Mouse (Mus musculus) splenic B cell, adult 2 months (primary cell): ENCODE data around the gene Klhl20.

ENCODE experiments used
- DNase-seq: peaks from one replicate; pipeline ENCODE4 v3.0.0-alpha.2; 2011; ENCODE audit warnings: low read depth, low spot score
- H3K27me3 ChIP-seq: 2 replicates; pipeline ENCODE4 v1.6.1; 2012; ENCODE audit warnings: mild to moderate bottlenecking, low read length, moderate library complexity, mixed read lengths; ENCODE audit not compliant: control insufficient read depth, poor library complexity, insufficient read depth, severe bottlenecking
- H3K36me3 ChIP-seq: 2 replicates; pipeline ENCODE4 v1.6.1; 2012; ENCODE audit warnings: mild to moderate bottlenecking, low read length, moderate library complexity, mixed read lengths; ENCODE audit not compliant: control insufficient read depth, poor library complexity, insufficient read depth, severe bottlenecking

Klhl20 gene

GRCm38 (mm10) chr1:161040426-161040770 lies 90.9 kb downstream of the Klhl20 start:
- Histone ChIP-seq H3K27me3 (no peaks in the 10 kb centered on the region), H3K36me3 (peaks cover 18% of the 10 kb centered on the region)
- DNase-seq, result no peak

GRCm38 (mm10) chr1:161039741-161040425 lies 91.4 kb downstream of the Klhl20 start:
- Histone ChIP-seq H3K36me3 (peaks cover 18% of the 10 kb centered on the region), H3K27me3 (no peaks in the 10 kb centered on the region)
- no peak for DNase-seq

GRCm38 (mm10) chr1:161038968-161039721 lies 92.2 kb downstream of the Klhl20 start:
- DNase-seq, result no peak
- peaks cover 18% of the 10 kb centered on the region; the same call in 1 of the 2 replicates for H3K36me3 ChIP-seq
- no peaks in the 10 kb centered on the region for H3K27me3 ChIP-seq
